Mouse (Mus musculus) frontal cortex, postnatal 10 days (tissue): ENCODE data around the gene Eef1akmt3.
A peak's percentile ranks its signal among the peaks of the same experiment; 100 is the strongest.
"Not testable (repeated sequence)": the region's sequence is repeated elsewhere in the genome, so short reads cannot be mapped to it uniquely, and the experiment has no call there.

ENCODE experiments used
- DNase-seq, 2 experiments: peaks; one replicate each; pipeline ENCODE4 v3.0.0; 2022; ENCODE audit warnings: low spot score in 2 of 2, mixed read lengths in 1 of 2

Gene Eef1akmt3

GRCm38 (mm10) chr10:127070190-127071121 lies 29.1 kb upstream of the Eef1akmt3 start, which contains the start of gene Tspan31:
Tspan31 (minus strand) TSS chr10:127070264.
- DNase-seq: peak; percentile 90 to 92

GRCm38 (mm10) chr10:127069281-127070189 lies 28.2 kb upstream of the Eef1akmt3 start:
- no peak for DNase-seq

GRCm38 (mm10) chr10:127068360-127069038 lies 27.2 kb upstream of the Eef1akmt3 start:
- no peak for DNase-seq

GRCm38 (mm10) chr10:127066519-127067018 lies 25.3 kb upstream of the Eef1akmt3 start:
- DNase-seq: no peak

- DNase-seq: no peak
Measured at GRCm38 (mm10) chr10:127065981-127066380, 24.7 kb upstream of the Eef1akmt3 start.

GRCm38 (mm10) chr10:127063913-127064870 lies 22.9 kb upstream of the Eef1akmt3 start:
- no peak for DNase-seq

GRCm38 (mm10) chr10:127063239-127063872 lies 22.0 kb upstream of the Eef1akmt3 start, which contains the start of gene Cdk4:
Cdk4 (plus strand) TSS chr10:127063534.
- DNase-seq: peak; percentile 99

- DNase-seq: no peak
Measured at GRCm38 (mm10) chr10:127062503-127062902, 21.2 kb upstream of the Eef1akmt3 start.

GRCm38 (mm10) chr10:127062101-127062500 lies 20.8 kb upstream of the Eef1akmt3 start:
- DNase-seq: not testable (repeated sequence)

- DNase-seq: no peak
Measured at GRCm38 (mm10) chr10:127061513-127061912, 20.2 kb upstream of the Eef1akmt3 start.

- no peak for DNase-seq
Measured at GRCm38 (mm10) chr10:127061085-127061484, 19.8 kb upstream of the Eef1akmt3 start.

- peak; percentile 78 to 80 for DNase-seq
Measured at GRCm38 (mm10) chr10:127059968-127060916, 18.9 kb upstream of the Eef1akmt3 start, which contains the start of gene March9. March9 (minus strand) TSS chr10:127060184.

GRCm38 (mm10) chr10:127059174-127059967 lies 18.1 kb upstream of the Eef1akmt3 start:
- DNase-seq: peak in 1 of 2 experiments; percentile 54

- DNase-seq: no peak
Measured at GRCm38 (mm10) chr10:127058708-127059107, 17.4 kb upstream of the Eef1akmt3 start.

GRCm38 (mm10) chr10:127058161-127058560 lies 16.8 kb upstream of the Eef1akmt3 start:
- peak in 1 of 2 experiments; percentile 74 for DNase-seq

- DNase-seq: no peak
Measured at GRCm38 (mm10) chr10:127056490-127056889, 15.2 kb upstream of the Eef1akmt3 start.

- DNase-seq: no peak
Measured at GRCm38 (mm10) chr10:127055406-127055805, 14.1 kb upstream of the Eef1akmt3 start.
